Mouse (Mus musculus) macrophage (primary cell): Measurements from ENCODE around the gene Map7d3. TPM values are rescaled to one million over a fixed set of nuclear protein-coding genes. Genes with fewer than 3 reads are reported as not detected.

Source experiments
- H3K27ac ChIP-seq: fragments of 350-480 bp; formaldehyde crosslinking; 2 replicates; pipeline ENCODE4 v1.9.0; 2021
- H3K36me3 ChIP-seq: fragments of 350-480 bp; formaldehyde crosslinking; 2 replicates; pipeline ENCODE4 v1.9.0; 2021; ENCODE audit errors: inconsistent target
- H3K4me3 ChIP-seq: fragments of 350-480 bp; formaldehyde crosslinking; 2 replicates; pipeline ENCODE4 v1.9.0; 2021; ENCODE audit errors: inconsistent target
- H3K79me2 ChIP-seq: fragments of 350-480 bp; formaldehyde crosslinking; 2 replicates; pipeline ENCODE4 v1.9.0; 2021; ENCODE audit errors: inconsistent target
- WGBS: methylation state at CpG from one replicate; pipeline ENCODE4 v1.1.7; 2026; ENCODE audit warnings: inconsistent platforms; ENCODE audit not compliant: missing documents; 5-methylcytosine and 5-hydroxymethylcytosine counted together
- polyA plus RNA-seq: library from polyadenylated mRNA; stranded (reverse); fragments of 250-400 nt; gene quantifications from 3 replicates; pipeline ENCODE4 v1.2.4, GENCODE M21; 2018; ENCODE audit warnings: inconsistent platforms

Gene Map7d3
- polyA plus RNA-seq, 1 experiment from 2014 or later: 2.1 TPM

DNA sequence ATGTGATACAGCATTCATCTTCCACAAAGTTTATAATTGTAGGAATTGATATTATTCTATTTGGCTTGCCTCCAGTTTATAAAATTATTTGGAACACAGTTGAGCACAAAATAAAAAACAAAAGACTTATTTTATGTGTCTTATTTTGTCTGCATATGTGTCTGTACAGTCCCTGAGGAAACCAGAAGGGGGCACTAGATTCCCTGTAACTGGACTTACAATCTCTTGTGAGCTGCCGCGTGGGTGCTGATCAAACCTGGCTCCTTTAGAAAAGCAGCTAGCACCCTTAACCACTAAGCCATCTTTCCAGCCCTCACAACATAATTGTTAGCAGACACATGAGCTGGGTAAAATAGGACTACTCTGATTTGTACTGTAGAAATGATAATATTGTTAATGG is 66.5 kb downstream of the Map7d3 start:
- Histone ChIP-seq H3K4me3 (no peak overlapping the region), H3K27ac (no peak overlapping the region), H3K36me3 (no peaks in the 10 kb centered on the region), H3K79me2 (no peaks in the 10 kb centered on the region)
- WGBS: 21% methylated on average over 2 of the region's 2 CpGs

DNA sequence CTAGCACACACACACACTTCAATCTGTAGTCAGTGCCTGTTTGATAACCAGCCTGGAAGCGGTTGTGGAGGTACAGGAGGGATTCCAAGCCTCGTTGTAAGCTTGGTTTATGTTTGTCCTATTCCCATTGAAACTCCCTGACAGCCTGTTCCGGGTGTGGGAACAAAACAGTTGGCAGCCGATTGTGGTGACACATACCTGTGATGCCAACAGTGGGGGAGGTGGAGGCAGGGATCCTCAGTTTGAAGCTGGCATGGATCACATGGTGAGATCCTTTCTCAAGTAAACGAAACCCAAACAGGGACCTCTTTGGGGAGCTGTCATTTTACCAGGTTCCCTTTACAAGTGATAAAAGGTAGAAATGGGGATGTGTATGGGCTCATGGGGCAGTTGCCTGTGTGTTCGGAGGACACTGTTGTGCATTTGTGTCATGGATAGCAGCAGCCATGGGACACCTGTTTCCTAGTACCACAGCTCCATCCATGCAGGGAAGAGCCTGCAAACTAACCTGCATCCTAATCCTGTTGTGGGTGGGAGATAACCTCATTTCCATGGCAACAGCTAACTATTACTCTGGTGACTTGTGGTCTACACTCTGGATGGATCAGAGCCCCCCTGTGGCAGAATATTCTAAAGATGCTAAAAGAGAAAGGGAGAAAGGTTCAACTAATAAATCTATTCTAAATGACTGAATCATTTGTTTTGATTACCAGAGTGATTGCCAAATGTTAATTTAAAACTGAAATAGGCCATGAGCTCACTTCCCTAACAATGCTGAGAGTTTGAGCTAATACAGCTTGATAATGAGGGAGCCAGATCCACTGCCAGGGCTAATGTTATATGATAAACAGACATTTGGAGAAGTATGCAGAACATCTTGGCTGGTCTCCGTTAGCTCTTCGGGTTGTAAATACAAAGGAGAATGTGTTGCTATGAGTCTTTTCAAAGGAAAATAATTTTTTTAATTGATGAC is 68.5 kb downstream of the Map7d3 start:
- no peaks in the 10 kb centered on the region for H3K36me3 ChIP-seq

DNA sequence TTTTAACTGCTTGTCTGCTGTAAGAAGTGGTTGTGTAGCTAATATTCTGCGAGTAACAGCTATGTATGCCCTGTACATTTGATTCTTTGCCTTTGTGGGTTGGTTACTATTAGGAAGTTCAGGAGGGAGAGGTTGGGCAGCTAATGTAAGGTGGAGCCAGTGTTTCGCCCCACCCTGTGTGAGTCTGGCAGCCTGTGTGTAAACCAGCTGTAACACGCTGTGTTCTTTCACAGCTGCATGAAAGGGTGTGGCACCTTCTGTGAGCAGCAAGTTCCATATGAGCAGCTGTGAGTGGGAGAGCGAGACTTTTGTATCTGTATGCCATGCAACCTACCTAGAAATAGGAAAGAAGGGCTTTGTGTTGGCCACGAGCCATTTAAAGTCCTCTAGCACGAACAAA is 70.0 kb downstream of the Map7d3 start:
- H3K4me3 ChIP-seq: no peak overlapping the region
- H3K27ac ChIP-seq: no peak overlapping the region
- 84% methylated on average over 6 of the region's 6 CpGs for WGBS
- H3K79me2 ChIP-seq: no peaks in the 10 kb centered on the region
- H3K36me3 ChIP-seq: no peaks in the 10 kb centered on the region

More for the DNA sequence above, 68.5 kb downstream of the Map7d3 start:
- 90% methylated on average over 8 of the region's 8 CpGs for WGBS
- H3K4me3 ChIP-seq: no peak overlapping the region
- H3K79me2 ChIP-seq: no peaks in the 10 kb centered on the region
- no peak overlapping the region for H3K27ac ChIP-seq

DNA sequence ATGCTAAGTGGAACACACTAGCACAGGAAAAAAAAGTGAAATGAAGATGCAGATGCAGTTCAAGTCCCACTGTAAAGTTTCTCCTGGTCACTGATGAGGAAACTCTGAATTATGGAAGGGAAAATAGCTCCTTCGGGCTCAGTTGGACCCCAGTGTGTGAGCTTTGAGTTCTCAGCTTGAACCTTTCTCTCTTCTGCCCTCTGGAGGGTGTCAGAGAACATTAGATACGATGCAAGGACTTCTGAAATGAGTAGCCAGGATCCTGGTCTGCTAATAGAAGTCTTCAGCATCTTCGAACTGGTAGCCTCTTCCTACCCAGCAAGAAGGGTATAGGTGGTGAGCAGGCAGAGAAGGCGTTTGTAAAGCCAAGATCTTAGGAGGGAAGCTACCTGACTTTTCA is 70.6 kb downstream of the Map7d3 start:
- 52% methylated on average over 4 of the region's 4 CpGs for WGBS
- no peaks in the 10 kb centered on the region for H3K79me2 ChIP-seq
- no peaks in the 10 kb centered on the region for H3K36me3 ChIP-seq

More for the DNA sequence above, 70.6 kb downstream of the Map7d3 start:
- H3K4me3 ChIP-seq: no peak overlapping the region
- no peak overlapping the region for H3K27ac ChIP-seq

Other genes starting within 250 kb of the Map7d3 start
- 13.8 to 26.4 TPM (median 18.8 TPM) in 3 replicates for gene Mmgt1, start 224.3 kb downstream of the Map7d3 start, polyA plus RNA-seq
- 11.7 to 18.3 TPM (median 17.3 TPM) in 3 replicates for gene Slc9a6, start 212.6 kb downstream of the Map7d3 start, polyA plus RNA-seq
- 0.17 TPM in 1 of 3 replicates, not detected in the others for gene Fhl1, start 90.5 kb downstream of the Map7d3 start, polyA plus RNA-seq
- not detected in 3 replicates for gene Adgrg4, start 47.8 kb upstream of the Map7d3 start, polyA plus RNA-seq
- gene Brs3, start 220.7 kb upstream of the Map7d3 start, polyA plus RNA-seq: not detected in 3 replicates
- 20.1 to 46.1 TPM (median 29.8 TPM) in 3 replicates for gene Htatsf1, start 231.3 kb upstream of the Map7d3 start, polyA plus RNA-seq